Mouse (Mus musculus) kidney, adult 2 months (tissue): ENCODE data around the gene Gstp2.
"Not testable (repeated sequence)": the region's sequence is repeated elsewhere in the genome, so short reads cannot be mapped to it uniquely, and the experiment has no call there.

Experiments
- CTCF ChIP-seq: fragments of 200-500 bp; conservative IDR thresholded peaks from 2 replicates; pipeline ENCODE4 v1.5.1; 2011; ENCODE audit warnings: low read depth, mild to moderate bottlenecking, control low read depth, low read length, moderate library complexity, mixed read lengths; ENCODE audit not compliant: insufficient read depth, insufficient read length
- POLR2A ChIP-seq: fragments of 200-500 bp; IDR thresholded peaks from one replicate; pipeline ENCODE4 v1.6.1; 2011; ENCODE audit warnings: low read depth, low read length, control low read depth

DNA sequence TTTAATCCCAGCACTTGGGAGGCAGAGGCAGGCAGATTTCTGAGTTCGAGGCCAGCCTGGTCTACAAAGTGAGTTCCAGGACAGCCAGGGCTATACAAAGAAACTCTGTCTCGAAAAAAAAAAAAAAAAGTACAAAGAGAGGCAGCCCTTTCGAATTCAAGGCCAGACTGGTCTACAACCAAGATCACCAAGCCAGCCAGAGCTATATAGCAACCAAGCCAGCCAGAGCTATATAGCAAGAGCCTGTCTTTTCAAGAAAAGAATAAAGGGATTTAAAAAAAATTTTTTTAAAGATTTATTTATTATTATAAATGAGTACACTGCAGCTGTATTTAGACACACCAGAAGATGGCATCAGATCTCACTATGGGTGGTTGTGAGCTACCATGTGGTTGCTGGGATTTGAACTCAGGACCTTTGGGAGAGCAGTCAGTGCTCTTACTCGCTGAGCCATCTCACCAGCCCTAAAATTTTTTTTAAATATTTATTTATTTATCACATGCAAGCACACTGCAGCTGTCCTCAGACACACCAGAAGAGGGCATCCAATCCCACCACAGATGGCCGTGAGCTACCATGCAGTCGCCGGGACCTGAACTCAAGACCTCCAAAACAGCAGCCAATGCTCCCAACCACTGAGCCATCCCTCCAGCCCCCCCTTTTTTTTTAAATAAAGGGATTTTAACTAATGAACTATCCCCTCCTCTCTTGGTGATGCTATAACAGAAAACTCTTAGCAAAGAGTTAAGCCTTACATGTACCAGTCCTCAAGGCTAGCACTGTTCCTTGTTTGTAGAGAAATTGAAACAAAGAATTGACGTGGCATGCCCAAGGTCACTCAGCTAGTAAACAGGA lies 14.4 kb upstream of the Gstp2 start:
- TF ChIP-seq CTCF = peak; percentile 24; the same call in 1 of the 2 replicates
- not testable (repeated sequence) for TF ChIP-seq POLR2A
